Mouse (Mus musculus): Measurements from ENCODE around the gene Foxj2. TPM values are rescaled to one million over a fixed set of nuclear protein-coding genes. Genes with fewer than 3 reads are reported as not detected.
A peak's percentile ranks its signal among the peaks of the same experiment; 100 is the strongest.

The Foxj2 gene
- total RNA-seq, 2 experiments from 2014 or later, result 27.1 to 28.6 TPM

- DNase-seq (ENCODE audit: low spot score in 2 of 2), result no peak
- intact Hi-C loops (cut with DNase I), result no loop called here
Measured at GRCm38 (mm10) chr6:122862434-122862833, 42.7 kb downstream of the Foxj2 start.

DNA sequence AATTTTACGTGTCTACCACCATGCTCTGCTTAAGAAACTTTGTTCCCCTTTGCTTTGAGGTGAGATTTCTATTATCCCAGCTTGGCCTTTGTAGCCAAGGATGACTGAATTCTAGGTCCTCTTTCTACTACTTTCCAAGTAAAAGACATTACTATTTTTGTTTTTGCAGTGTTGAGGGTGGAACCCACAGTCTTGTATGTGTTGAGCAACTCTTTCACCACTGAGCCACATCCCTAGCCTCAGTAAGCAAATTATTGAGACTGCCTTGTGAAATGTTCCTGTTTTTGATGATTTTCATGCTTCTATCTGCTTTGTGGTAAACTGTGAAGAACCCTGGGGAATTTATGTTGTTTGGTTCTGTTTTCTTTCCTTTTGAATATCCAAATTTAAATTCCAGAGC is 43.2 kb downstream of the Foxj2 start:
- intact Hi-C loops (cut with DNase I), result no loop called here
- DNase-seq (ENCODE audit: low spot score in 2 of 2), result no peak

GRCm38 (mm10) chr6:122867914-122868313 is 48.2 kb downstream of the Foxj2 start:
- intact Hi-C loops (cut with DNase I), result no loop called here
- no peak for DNase-seq (ENCODE audit: low spot score in 2 of 2)

GRCm38 (mm10) chr6:122869846-122870245 is 50.1 kb downstream of the Foxj2 start:
- peak in 1 of 2 experiments; percentile 50 for DNase-seq (ENCODE audit: low spot score in 2 of 2)
- intact Hi-C loops (cut with DNase I), result loop anchor here (5.0 to 10.0 kb wide), 4 partner anchors 68 to 1525 kb away; partner anchors contain the start of gene Slc2a3

- intact Hi-C loops (cut with DNase I), result loop anchor here (5.0 to 10.0 kb wide), 4 partner anchors 70 to 1522 kb away; partner anchors contain the start of gene Slc2a3
- DNase-seq (ENCODE audit: low spot score in 2 of 2), result no peak
Measured at GRCm38 (mm10) chr6:122872800-122873199, 53.1 kb downstream of the Foxj2 start.

DNA sequence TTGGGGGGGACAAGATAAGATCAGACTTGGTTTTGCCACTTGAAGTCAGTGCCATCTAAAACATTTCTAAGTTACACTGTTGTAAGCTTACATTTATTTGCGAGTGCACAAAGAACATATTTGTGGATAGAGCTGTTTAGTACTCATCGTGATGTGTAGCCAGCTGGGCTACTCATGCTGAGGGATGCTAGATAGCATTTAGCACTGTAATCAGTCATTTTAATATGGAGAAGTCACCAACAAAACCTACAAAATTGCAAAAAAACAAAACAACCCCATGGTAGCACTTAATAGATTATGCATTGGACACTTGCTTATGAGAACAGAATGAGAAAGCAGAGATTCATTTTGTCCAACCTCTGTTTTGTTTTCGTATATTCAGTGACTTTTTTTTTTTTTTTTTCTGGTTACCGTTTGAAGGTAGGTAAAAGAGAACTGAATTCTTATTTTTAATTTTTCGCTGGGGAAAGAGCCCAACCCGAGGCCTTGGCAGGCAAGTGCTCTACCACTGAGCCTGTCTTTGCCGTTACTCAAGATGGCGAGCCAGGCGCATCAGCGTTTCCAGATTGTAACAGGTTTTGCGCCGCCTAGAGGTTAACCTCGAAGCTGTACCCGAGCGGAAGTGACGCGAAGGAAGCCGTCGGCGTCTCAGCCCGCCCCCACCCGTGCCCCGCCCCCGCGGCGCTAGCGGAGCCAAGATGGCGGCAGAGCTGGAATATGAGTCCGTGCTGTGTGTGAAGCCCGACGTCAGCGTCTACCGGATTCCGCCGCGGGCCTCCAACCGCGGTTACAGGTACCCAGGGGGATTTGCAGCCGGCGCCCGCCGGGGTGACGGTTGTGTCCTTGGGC is 54.4 kb downstream of the Foxj2 start, which contains the start of gene Necap1:
TSS of gene Necap1 (plus strand) at position 604 of the 849 bp plus-strand sequence.
- intact Hi-C loops (cut with DNase I), result loop anchor here (2.0 to 10.0 kb wide), 5 partner anchors 45 to 1521 kb away; partner anchors contain the start of gene Slc2a3

GRCm38 (mm10) chr6:122874720-122875389 is 55.1 kb downstream of the Foxj2 start:
- intact Hi-C loops (cut with DNase I), result loop anchor here (2.0 to 10.0 kb wide), 5 partner anchors 46 to 1520 kb away; partner anchors contain the start of gene Slc2a3
- no peak for DNase-seq (ENCODE audit: low spot score in 2 of 2)

More for the DNA sequence above, 54.4 kb downstream of the Foxj2 start, which contains the start of gene Necap1:
- DNase-seq (ENCODE audit: low spot score in 2 of 2), result peak; percentile 98 to 99

DNA sequence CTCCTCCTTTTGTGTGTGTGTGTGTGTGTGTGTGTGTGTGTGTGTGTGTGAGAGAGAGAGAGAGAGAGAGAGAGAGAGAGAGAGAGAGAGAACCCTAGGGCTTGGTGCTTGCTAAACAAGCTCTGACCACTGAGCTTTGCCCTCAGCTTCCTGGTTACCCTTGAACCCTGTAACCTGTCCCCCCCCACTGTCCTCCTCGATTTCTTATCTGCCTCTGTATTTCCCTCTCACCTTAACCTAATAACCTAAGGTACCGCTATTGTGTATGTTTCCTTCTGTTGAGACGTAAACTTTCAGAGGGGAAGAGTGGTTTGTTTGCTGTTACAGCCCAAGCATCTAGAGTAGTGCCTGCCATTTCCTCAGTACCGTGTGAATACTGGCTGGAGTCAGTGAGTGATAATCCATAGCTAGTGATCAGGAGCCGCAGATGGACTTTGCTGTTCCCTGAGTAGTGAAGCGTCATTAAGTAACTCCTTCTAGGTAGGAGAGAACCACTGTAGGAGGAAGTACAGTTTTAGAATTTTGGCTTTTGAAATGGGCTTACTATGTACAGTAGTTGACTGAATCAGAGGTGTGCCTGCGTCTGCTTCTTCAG is 59.5 kb downstream of the Foxj2 start:
- intact Hi-C loops (cut with DNase I), result loop anchor here (10.0 kb wide), 1 partner anchor 1516 kb away; no protein-coding TSS in a partner anchor
- no peak for DNase-seq (ENCODE audit: low spot score in 2 of 2)

DNA sequence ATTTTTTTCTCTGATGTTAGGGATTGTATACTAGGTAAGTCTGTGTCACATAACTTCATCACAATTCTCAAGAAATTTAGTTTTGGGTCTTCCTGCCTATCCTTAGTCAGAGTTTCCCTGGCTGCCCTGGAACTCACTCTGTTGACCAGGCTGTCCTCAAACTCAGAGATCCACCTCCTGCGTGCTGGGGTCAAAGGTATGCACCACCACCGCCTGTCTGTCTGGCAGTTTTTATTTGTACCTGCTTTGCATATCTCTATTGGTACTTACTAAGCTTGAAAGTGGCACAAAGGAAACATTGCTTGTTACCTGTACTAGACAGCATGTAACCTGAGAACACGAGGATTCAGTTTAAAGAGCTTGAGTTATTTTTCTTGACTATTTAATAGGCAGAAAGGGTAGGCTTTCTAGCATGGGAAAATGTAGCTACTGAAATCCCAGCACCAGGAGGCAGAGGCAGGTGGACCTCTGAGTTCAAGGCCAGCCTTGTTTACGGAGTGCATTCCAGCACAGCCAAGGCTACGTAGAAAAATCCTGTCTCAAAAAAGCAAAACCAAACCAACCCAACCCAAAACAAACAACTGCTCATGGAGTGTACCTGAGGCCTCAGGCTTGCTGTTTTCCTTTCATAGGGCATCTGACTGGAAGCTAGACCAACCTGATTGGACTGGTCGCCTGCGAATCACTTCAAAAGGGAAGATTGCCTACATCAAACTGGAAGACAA is 60.2 kb downstream of the Foxj2 start:
- DNase-seq (ENCODE audit: low spot score in 2 of 2), result no peak
- intact Hi-C loops (cut with DNase I), result loop anchor here (10.0 kb wide), 1 partner anchor 1515 kb away; no protein-coding TSS in a partner anchor

GRCm38 (mm10) chr6:122881287-122881686 is 61.6 kb downstream of the Foxj2 start:
- intact Hi-C loops (cut with DNase I), result no loop called here
- no peak for DNase-seq (ENCODE audit: low spot score in 2 of 2)

DNA sequence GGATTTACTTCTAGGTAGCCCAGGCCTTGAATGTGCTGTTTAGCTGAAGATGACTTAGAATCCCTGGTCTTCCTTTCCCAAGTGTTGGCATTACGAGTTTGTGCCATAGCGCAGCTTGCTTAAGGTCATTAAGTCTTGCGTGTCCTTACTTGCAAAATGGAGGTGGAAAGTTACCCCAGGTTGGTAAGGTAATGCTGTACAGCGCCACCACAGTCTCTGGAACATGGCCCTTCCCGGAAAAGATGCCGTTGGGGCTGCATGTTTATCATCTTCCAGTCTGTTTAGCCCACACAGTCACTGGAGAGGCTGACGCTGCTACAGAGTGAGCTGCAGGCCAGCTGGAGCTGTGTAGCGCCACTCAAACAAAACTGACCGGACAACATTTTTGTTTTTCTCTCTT is 63.9 kb downstream of the Foxj2 start:
- no peak for DNase-seq (ENCODE audit: low spot score in 2 of 2)
- intact Hi-C loops (cut with DNase I), result no loop called here

DNA sequence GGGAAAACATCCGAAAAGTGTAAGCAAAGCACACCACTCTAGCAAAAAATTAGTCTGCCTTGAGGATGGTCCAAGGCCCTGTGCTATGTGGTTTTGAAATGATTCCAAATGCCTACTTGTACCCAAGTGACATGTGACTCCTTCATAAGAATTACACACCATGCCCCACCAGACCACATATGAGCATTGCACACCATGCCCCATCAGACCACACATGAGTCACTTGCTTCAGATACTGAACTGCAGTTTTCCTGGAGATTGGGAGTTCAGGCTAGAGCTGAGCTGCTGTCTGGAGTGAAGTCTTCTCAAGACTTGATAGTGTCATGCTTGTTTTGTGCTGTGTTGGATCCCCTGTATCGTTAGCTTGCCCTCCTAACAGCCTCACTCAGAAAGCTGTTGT is 69.9 kb downstream of the Foxj2 start:
- DNase-seq (ENCODE audit: low spot score in 2 of 2), result no peak
- intact Hi-C loops (cut with DNase I), result no loop called here

- DNase-seq (ENCODE audit: low spot score in 2 of 2), result peak; percentile 63 to 78
- intact Hi-C loops (cut with DNase I), result loop anchor here (1.0 to 10.0 kb wide), 4 partner anchors 113 to 1482 kb away; no protein-coding TSS in a partner anchor
Measured at GRCm38 (mm10) chr6:122892442-122893049, 72.8 kb downstream of the Foxj2 start.

Small RNA genes within 50 kb of the gene (microRNA-seq; reads per million reads assigned to microRNA genes)
- 0.67 to 0.99 reads per million in 2 experiments for gene Mir7231

Other genes starting within 250 kb of the Foxj2 start
- 1 to 10 TPM; 1.0 to 1.4 TPM for gene Apobec1, start 217.5 kb upstream of the Foxj2 start, total RNA-seq (2021)
- not detected for gene Gdf3, start 209.8 kb upstream of the Foxj2 start, total RNA-seq (2021)
- gene Dppa3, start 193.5 kb upstream of the Foxj2 start, total RNA-seq (2021), result not detected
- gene Nanog, start 112.4 kb upstream of the Foxj2 start, total RNA-seq (2021), result under 1 TPM in 1 of 2 experiments, not detected in 1; 0.16 TPM
- gene Slc2a3, start 18.3 kb upstream of the Foxj2 start, total RNA-seq (2021), result 100 to 1,000 TPM; 142 to 156 TPM
- gene C3ar1, start 36.2 kb downstream of the Foxj2 start, total RNA-seq (2021), result under 1 TPM; 0.60 to 0.66 TPM
- gene Necap1, start 54.6 kb downstream of the Foxj2 start, total RNA-seq (2021), result 100 to 1,000 TPM; 188 to 202 TPM
- gene Clec4a1, start 101.9 kb downstream of the Foxj2 start, total RNA-seq (2021), result under 1 TPM; 0.55 to 0.76 TPM
- 1 to 10 TPM; 1.1 to 1.7 TPM for gene Clec4a3, start 132.6 kb downstream of the Foxj2 start, total RNA-seq (2021)
- not detected for gene Clec4a4, start 170.5 kb downstream of the Foxj2 start, total RNA-seq (2021)
- not detected for gene Clec4b1, start 230.0 kb downstream of the Foxj2 start, total RNA-seq (2021)

Measured in left cerebral cortex, postnatal 25 days (tissue).